Mouse (Mus musculus): ENCODE measurements around the gene 4930505A04Rik.

DNA sequence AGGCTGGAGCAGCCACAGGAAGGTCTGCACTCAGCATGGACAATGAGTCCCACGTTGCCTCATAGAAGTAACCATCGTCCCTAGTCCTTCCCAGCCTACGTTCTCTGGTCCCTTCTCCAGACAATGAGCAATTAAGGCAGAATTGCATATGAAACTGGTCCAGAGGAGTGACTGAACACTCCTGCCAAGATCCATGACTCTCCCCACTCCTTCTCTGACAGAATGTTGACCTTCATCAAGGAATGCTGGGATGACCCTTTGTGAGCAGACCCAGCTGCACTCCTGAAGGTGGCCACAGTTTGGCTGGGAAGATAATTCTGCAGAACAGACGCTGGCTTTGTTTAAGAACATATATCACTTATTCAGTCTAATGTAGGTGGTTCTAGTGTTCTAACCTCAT is 11.7 kb upstream of the 4930505A04Rik start:
- TF ChIP-seq CTCF (IDR thresholded peaks at IDR 0.05; ENCODE audit: insufficient read depth, low read depth, low read length) (no peak), POLR2A (IDR thresholded peaks at IDR 0.05; ENCODE audit: insufficient read depth, low read depth, low read length) (no peak)
